Mouse (Mus musculus): ENCODE measurements at regions not wholly inside any gene's neighbourhood (a gene's known extent, or its start where the extent isn't known, plus 50 kb on each side); places are given as distances from the start of the nearest gene placed in this dataset.

DNA sequence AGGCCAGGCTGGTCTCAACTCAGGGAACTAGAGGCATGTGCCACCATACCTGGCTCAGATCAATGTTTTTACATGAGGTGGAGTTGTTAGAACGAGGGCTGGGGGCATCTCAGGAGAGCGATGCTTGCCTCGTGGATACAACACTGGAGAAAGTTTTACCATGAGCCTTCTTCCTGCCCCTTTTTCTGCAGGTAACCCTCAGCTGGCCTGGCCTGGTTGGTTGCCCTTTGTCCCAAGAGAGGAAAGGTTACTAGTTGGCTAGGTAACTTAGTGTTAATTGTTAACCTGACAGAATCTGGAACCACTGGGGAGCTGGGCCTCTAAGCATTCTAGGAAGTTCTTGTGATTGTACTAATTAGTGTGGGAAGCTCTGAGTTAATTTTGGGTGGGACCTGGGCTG lies 81.0 kb upstream of the Sertad2 start:
- DNase-seq (ENCODE audit: low read depth, low spot score), result no peak

DNA sequence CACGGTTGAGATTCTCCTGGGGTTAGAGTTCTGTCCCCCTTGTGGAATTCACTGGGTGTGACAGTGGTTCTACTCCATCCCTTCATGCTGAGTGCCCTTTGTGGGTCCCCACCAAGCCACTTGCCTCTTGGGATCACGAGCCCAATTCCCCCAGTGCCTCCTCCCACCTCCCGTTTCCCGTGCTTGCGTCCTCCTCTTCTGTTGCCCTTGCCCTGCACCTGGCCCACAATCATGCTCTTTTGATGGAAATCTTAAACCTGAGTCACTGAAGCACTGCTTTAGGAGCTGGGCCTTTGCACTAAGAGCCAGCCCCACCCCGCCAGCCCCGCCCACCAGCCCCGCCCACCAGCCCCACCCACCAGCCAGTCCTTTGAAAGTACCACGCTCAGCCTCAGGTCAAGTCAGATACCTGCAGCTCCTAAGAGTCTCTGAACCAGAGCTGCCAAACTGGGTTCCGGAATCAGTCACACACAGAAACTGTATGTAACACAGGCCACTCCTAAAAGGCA lies 79.8 kb upstream of the Sertad2 start:
- DNase-seq (ENCODE audit: low read depth, low spot score), result no peak

DNA sequence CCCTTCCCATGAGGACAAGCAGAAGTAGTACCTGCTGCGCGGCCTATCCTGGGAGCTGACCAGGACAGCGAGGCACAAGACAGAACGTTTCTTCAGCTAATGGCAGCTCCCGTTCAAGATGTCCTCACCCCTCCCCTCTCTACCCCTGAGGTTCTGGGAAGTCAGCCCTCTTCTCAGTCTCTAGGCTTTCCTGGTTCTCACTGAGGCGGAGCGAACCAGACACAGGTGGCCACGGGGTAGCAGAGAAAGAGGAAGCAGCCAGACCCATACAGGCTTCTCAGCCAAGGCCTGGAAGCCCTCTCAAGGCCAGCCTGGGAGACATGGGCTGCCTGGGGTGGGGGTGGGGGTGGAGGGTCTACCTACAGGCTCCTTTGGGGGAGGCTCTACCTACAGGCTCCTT lies 78.5 kb upstream of the Sertad2 start:
- DNase-seq (ENCODE audit: low read depth, low spot score), result no peak

GRCm38 (mm10) chr11:20466591-20466990 lies 76.5 kb upstream of the Sertad2 start:
- no peak for DNase-seq (ENCODE audit: low read depth, low spot score)

- DNase-seq (ENCODE audit: low read depth, low spot score), result no peak
Measured at GRCm38 (mm10) chr11:20468319-20469018, 74.6 kb upstream of the Sertad2 start.

GRCm38 (mm10) chr11:20469368-20469767 lies 73.7 kb upstream of the Sertad2 start:
- no peak for DNase-seq (ENCODE audit: low read depth, low spot score)

DNA sequence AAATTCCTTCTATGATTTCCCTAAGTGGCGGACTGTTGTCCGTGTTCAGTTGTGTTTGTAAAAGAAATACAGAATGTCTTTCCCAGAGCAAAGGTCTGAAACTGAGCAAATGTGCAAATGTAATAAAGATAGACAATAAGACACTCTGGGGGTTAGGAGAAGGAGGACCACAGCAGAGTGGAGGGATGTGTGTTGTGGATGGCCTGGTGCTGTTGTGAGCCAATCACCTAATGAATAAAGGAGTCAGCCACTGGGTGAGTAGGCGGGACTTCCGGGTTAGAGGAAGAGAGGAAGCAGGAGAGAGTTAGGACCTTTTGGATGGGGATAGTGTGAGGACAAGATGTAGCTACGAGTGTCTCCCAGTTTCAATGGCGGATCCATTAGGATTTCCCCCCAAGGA lies 72.7 kb upstream of the Sertad2 start:
- no peak for DNase-seq (ENCODE audit: low read depth, low spot score)

DNA sequence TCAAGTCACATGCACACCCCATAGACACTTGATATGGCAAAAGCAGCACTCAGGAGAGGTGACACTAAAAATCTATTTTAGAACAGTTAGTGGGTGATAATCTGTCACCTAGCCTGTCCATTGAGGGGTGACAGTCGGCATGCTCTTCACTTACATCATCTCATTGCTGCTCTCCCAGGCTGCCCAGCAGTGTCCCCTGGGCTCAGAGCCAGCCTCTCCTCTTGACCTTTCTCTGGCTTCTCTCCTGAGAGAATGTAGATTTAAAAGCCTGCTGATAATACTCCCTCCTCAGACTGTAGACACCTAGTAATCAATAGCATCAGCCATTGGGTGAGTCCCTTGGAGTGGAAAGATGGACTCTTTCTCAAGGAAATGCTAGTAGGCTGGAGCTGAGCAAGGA lies 70.7 kb upstream of the Sertad2 start:
- DNase-seq (ENCODE audit: low read depth, low spot score), result no peak

- DNase-seq (ENCODE audit: low read depth, low spot score), result no peak
Measured at GRCm38 (mm10) chr11:20475629-20476028, 67.4 kb upstream of the Sertad2 start.

- no peak for DNase-seq (ENCODE audit: low read depth, low spot score)
Measured at GRCm38 (mm10) chr11:20476494-20476893, 66.6 kb upstream of the Sertad2 start.

DNA sequence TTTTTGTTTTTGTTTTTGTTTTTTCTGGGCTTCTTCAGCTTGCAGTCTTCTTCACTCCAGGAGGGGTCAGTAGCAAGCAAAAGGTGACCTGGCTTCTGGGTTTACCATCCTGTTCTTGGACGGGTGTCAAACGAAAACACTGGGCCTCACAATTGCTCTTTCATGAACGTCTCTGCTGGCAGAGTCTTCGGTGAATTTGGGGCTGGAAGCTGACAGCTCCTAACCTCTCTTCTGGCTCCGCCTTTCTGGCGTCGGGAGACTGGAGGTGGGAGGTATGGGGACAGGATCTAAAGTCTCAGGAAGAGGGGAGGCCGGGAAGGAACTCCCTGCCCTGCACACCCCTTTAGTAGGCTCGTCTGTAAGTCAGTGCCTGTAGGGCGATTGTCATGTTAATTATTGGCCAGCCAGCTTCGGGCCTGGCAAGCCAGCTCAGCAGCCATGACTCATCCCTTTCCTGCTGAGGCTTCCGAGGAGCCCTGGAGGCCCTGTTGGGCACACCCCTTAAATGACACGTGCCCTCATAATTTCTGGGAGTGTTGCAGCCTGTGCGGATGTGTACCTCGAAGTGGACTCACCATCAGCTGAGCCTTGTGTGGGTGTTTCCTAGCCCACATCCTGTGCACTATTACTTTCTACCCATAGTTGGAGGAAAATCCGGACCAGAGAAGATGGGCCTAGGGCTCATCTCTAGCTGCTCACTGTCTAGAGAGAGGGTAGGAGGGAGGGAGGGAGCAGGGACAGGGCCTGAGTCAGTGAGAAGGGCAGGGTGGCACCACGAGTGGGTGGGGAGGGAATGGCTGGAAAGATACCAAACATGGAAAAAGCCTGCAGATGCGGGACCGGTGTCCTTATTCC lies 65.6 kb upstream of the Sertad2 start:
- peak; percentile 28 for DNase-seq (ENCODE audit: low read depth, low spot score)

DNA sequence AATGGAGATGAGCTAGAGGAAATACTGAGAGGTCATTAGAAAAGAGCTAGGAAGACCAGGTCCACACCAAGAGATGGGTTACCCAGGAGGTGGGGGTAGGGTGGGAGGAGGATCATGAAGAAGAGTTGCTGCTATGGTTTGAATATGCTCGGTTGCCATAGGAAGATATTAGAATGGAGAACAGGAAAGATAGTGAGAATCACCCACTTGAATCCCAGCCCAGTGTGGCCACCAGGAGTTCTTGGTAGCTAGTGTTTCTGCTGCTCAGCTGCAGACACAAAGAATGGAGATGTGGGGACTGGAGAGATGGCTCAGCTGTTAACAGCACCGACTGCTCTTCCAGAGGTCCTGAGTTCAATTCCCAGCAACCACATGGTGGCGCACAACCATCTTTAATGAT lies 62.4 kb upstream of the Sertad2 start:
- no peak for DNase-seq (ENCODE audit: low read depth, low spot score)

DNA sequence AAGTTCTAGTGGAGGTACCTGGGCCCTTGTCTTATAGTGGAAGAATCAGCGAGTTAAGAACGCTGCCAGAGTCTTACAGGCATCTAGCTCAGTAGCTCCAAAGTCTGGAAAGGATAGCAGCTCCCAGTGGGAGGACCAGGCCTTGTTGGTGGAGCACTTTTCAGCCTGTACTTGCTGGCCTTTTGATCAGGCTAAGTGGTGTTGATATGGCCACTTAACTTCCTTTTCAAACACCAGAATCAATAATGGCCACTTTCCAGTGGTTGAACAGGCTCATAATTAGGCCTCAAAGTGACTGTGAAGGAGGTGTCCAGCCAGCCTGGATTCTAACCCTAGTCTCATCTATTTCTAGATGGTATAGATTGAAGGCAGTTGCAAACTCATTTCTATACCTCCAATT lies 57.7 kb upstream of the Sertad2 start:
- no peak for DNase-seq (ENCODE audit: low read depth, low spot score)
